Mouse (Mus musculus) urinary bladder, adult 2 months (tissue): ENCODE measurements around the gene Btg2. TPM values are rescaled to one million over a fixed set of nuclear protein-coding genes. Genes with fewer than 3 reads are reported as not detected.

Experiments
- polyA plus RNA-seq: library from polyadenylated mRNA; depleted of rRNA; stranded (reverse); fragments of >200 nt; gene quantifications from 2 replicates; pipeline ENCODE4 v1.2.3, GENCODE M21; 2012; rRNA removed

Btg2 gene
- polyA plus RNA-seq, 1 experiment: 67.8 TPM

Other genes with a start within 250 kb of the Btg2 start
- 133 and 156 TPM in 2 replicates for gene Optc, start 171.1 kb downstream of the Btg2 start, polyA plus RNA-seq
- 89.1 and 164 TPM in 2 replicates for gene Prelp, start 157.7 kb downstream of the Btg2 start, polyA plus RNA-seq
- gene Fmod, start 41.9 kb downstream of the Btg2 start, polyA plus RNA-seq: 14.0 and 18.9 TPM in 2 replicates
- 0.04 TPM in 1 of 2 replicates, not detected in the other for gene Chit1, start 32.1 kb upstream of the Btg2 start, polyA plus RNA-seq
- gene Chil1, start 103.1 kb upstream of the Btg2 start, polyA plus RNA-seq: 0.10 and 0.44 TPM in 2 replicates
- 0.09 TPM in 1 of 2 replicates, not detected in the other for gene Mybph, start 114.3 kb upstream of the Btg2 start, polyA plus RNA-seq
- gene Adora1, start 156.3 kb upstream of the Btg2 start, polyA plus RNA-seq: 6.2 and 7.2 TPM in 2 replicates
- not detected in 2 replicates for gene Myog, start 210.9 kb upstream of the Btg2 start, polyA plus RNA-seq